Mouse (Mus musculus): ENCODE results near the gene Gm20388. TPM values are rescaled to one million over a fixed set of nuclear protein-coding genes. Genes with fewer than 3 reads are reported as not detected.
"Not testable (repeated sequence)": the region's sequence is repeated elsewhere in the genome, so short reads cannot be mapped to it uniquely, and the experiment has no call there.

Gene Gm20388
- total RNA-seq, 2 experiments from 2014 or later = 18.5 to 23.8 TPM

GRCm38 (mm10) chr8:124011989-124012586 is 4101.4 kb downstream of the Gm20388 start:
- ATAC-seq (replicated peaks; ENCODE audit: poor library complexity, severe bottlenecking) = no peak

- ATAC-seq (replicated peaks; ENCODE audit: poor library complexity, severe bottlenecking) = not testable (repeated sequence)
Observed at GRCm38 (mm10) chr8:124014299-124014698, 4103.7 kb downstream of the Gm20388 start.

DNA sequence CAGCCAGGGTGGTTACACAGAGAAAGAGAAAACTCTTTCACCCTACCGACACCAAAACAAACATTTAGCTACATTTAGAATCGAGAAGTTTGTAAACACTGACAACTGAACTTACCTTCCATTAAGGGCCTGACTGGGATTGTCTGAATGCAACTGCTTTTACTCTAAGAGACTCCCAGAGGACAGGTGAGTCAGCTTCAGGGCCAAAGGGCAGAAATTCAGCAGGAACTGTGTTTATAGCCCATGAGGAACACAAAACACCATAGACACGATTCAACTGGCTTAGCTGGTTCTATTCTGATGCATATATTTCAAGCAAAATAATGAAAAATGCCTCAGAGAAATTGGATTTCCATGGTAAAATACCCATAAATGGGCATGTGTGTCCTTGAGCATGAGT is 4104.1 kb downstream of the Gm20388 start:
- ATAC-seq (replicated peaks; ENCODE audit: poor library complexity, severe bottlenecking) = no peak

- peak; percentile 43 for ATAC-seq (replicated peaks; ENCODE audit: poor library complexity, severe bottlenecking)
Observed at GRCm38 (mm10) chr8:124019782-124020181, 4109.1 kb downstream of the Gm20388 start.

GRCm38 (mm10) chr8:124020439-124021236 is 4110.0 kb downstream of the Gm20388 start:
- peak; percentile 61 for ATAC-seq (replicated peaks; ENCODE audit: poor library complexity, severe bottlenecking)

DNA sequence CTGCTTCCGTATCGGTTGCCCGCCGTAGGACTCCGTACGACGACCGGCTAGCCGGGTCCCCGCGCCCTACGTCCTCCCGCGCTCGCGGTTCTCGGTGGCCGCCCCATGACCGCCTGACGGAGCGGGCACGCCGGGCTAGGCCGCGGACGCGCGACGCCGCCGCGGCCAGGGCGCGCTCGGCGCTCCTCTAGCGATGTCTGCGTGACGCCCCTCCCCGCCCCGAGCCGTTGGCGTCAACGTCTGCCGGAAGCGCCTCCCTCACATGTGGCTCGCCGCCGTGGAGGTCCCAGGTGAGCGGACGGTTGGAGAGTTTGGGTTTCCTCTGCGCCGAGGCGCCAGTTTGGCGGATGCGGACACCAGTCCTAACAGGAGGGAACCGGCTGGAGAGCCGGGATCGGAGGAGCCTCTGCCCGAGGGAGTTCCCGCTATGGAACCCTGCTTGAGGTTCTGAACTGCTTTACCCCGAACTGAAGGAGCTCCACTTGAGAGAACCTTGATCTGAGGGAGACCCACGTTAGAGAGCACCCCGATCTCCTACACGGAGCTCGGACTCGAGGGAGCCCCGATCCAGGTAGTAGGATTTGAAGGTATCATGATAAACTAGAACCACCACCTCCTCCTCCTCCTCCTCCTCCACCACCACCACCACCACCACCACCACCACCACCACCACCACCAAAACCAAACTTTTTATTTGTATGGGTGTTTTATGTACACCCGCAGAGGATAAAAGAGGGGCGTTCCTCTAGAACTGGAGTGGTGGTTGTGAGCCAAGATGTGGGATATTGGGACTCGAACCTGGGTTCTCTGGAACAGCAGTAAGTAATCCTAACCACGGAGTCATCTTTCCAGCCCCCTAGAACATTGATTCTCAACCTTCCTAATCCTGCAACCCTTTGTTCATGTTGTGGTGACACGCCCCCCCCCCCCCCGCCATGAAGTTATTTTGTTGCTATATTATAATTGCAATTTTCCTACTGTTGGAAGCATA is 4110.9 kb downstream of the Gm20388 start, which contains the start of the genes Taf5l and Urb2:
Taf5l (minus strand) TSS at position 161 of the 991 bp plus-strand sequence.
Urb2 (plus strand) TSS at position 272 of the 991 bp plus-strand sequence.
- peak; percentile 85 for ATAC-seq (replicated peaks; ENCODE audit: poor library complexity, severe bottlenecking)

GRCm38 (mm10) chr8:124026265-124026664 is 4115.6 kb downstream of the Gm20388 start:
- ATAC-seq (replicated peaks; ENCODE audit: poor library complexity, severe bottlenecking) = not testable (repeated sequence)

- no peak for ATAC-seq (replicated peaks; ENCODE audit: poor library complexity, severe bottlenecking)
Observed at GRCm38 (mm10) chr8:124027831-124028230, 4117.2 kb downstream of the Gm20388 start.

- no peak for ATAC-seq (replicated peaks; ENCODE audit: poor library complexity, severe bottlenecking)
Observed at GRCm38 (mm10) chr8:124033400-124033799, 4122.8 kb downstream of the Gm20388 start.

- no peak for ATAC-seq (replicated peaks; ENCODE audit: poor library complexity, severe bottlenecking)
Observed at GRCm38 (mm10) chr8:124038121-124038520, 4127.5 kb downstream of the Gm20388 start.

DNA sequence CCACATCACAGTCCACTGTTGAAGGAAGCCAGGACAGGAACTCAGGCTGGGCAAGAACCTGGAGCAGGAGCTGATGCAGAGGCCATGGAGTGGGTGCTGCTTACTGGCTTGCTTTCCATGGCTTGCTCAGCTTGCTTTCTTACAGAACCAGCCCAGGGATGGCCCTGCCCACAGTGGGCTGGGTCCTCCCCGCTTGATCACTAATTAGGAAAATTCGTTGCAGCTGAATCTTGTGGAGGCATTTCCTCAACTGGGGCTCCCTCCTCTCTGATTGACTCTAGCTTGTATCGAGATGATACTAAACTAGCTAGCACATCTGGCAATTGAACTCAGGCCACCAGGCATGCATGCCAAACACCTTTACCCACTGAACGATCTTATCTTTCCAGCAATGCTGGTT is 4128.7 kb downstream of the Gm20388 start:
- ATAC-seq (replicated peaks; ENCODE audit: poor library complexity, severe bottlenecking) = no peak

DNA sequence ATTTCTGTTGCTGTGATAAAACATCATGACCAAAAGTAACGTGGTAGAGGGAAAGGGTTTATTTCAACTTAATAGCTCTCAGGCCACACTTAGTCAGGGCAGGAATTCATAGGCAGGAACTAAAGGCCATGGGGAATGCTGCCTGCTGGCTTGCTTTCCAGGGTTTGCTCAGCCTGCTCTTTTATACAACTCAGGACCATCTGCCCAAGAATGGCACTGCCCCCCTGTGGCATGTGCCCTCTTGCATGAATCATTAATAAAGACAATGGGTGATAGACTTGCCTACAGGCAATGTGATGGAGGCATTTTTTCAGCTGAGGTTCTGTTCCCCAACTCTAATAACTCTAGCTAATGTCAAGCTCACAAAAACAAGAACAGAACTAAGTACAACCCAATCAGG is 4131.6 kb downstream of the Gm20388 start:
- no peak for ATAC-seq (replicated peaks; ENCODE audit: poor library complexity, severe bottlenecking)

GRCm38 (mm10) chr8:124044421-124044820 is 4133.8 kb downstream of the Gm20388 start:
- no peak for ATAC-seq (replicated peaks; ENCODE audit: poor library complexity, severe bottlenecking)

DNA sequence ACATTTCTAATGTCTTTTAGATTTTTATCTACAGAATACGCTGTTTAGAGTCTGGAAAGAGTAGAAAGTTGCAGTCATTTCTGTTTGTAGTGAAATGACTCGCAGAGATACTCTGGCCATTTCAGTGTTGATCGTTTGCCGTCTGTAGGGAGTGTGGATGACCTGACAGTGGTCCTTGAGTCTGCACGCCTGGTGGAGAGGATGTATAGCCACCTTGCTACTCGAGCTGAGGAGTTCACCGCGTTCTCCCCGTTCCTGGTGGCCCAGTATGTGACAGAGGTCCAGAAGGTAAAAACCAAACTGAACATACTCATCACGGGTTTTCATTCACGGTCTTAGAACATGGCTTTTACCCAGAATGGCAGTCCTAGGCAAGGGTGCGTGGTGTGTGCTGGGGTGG is 4134.3 kb downstream of the Gm20388 start:
- ATAC-seq (replicated peaks; ENCODE audit: poor library complexity, severe bottlenecking) = no peak

DNA sequence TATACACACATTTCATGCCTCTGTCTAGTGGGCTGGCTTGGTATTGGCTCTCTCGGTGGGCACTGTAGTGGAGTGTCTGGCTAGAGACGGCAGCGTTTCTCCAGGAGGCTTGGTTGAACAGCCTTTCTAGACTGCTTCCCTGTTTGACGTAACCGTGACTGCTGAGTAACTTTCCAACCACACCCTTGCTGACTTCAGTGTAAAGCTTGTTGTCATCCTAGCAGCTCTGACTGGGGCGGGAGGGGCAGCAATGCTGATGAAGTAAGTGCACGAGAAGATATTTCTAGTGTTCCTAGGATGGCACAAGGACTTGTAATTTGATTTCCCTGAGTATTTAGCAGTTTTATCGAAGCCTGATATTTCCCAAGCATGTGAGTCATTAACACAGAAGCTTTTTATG is 4135.2 kb downstream of the Gm20388 start:
- ATAC-seq (replicated peaks; ENCODE audit: poor library complexity, severe bottlenecking) = no peak

GRCm38 (mm10) chr8:124052110-124052509 is 4141.5 kb downstream of the Gm20388 start:
- peak; percentile 95 for ATAC-seq (replicated peaks; ENCODE audit: poor library complexity, severe bottlenecking)

DNA sequence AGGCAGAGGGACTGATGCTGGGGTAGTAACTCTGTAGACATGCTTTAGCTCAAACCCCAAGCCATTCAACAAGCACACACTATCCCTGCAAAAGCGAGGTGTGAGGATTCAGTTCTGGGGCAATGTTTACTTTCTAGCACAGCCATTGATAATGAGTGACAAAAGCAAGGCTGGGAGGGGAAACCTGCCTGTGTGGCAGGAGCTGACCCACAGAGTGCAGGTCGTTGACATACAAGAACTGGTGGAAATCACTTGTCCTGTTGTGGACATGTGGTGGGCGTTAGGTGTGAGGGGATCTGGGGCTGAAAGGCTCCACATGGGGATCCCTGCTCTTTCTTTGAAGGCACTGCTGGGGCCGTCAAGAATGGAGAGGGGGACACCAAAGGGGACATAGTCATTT is 4141.9 kb downstream of the Gm20388 start:
- ATAC-seq (replicated peaks; ENCODE audit: poor library complexity, severe bottlenecking) = no peak

DNA sequence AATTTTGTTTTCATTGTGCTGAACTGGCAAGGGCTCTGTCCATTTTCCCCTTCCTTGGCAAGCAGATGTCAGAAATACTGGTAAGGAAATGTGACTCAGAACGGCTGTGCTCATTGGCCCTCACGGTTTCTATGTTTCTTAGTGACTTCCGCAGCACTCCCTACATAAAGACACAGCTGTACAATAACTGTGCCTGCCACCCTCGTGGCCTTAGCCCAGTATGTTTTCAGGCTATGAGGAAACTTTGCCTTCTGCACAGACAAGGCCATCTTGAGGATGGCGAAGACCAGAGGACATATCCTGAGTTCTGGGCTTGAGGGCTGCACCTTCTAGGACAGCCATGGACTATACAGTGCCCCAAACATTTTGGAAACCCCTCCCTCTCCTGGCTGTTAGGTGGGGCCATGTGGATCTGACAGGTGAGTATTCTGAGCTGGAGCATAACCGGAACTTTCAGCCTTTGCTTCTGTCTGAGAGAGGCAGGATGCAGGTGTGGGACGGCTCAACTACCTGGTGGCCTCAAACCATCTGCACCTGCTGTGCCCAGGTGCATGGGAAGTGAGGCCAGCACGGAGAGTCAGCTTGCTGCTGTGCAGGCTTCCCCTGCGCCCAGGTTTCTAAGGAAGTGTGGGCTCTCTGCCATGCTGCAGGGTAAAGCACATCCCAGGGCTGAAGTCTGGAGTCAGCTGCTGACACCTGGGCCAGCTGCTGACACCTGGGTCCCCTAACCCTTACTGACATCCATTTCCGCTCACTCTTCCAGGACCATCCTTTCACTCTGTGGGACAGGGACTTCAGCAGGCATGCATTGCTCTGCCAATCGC is 4146.4 kb downstream of the Gm20388 start:
- no peak for ATAC-seq (replicated peaks; ENCODE audit: poor library complexity, severe bottlenecking)

- ATAC-seq (replicated peaks; ENCODE audit: poor library complexity, severe bottlenecking) = peak; percentile 80
Observed at GRCm38 (mm10) chr8:124066325-124067058, 4155.9 kb downstream of the Gm20388 start.
